15 mouse cellular contexts compared by ENCODE assay signal in genomic region chr14:92622953-92623352, GRCm38 (mm10).
DNase-seq lines count a peak whose midpoint lies in the region.
"Had no signal": no experiment of that assay in that cellular context is flagged by ENCODE, and none has a peak within 500 bp of the region (broad histone marks: within the 10 kb centered on the region; RNA-seq: fewer than 3 reads in every experiment).

No protein-coding gene starts in this region.

- DNase-seq in ES-CJ7 (ENCODE audit: low read depth, low spot score) (peak; percentile 87), R1 (ENCODE audit: low read depth, low spot score) (peak; percentile 69), ZHBTc4 (ENCODE audit: low read depth, low spot score) (peak; percentile 26)
- no peak for DNase-seq in spleen, adult 18-20 months
- DNase-seq in frontal cortex, postnatal 25 days (ENCODE audit: low spot score in 2 of 2) = no peak
- no peak for DNase-seq in cerebellum, postnatal 14 days
- DNase-seq: adrenal gland, adult 2 months; adrenal gland, postnatal 10 days; adrenal gland, postnatal 25 days; cerebellum, adult 11 months; cerebellum, adult 18-20 months; cerebellum, adult 8-10 months; cerebellum, adult 9-11 months; cerebellum, postnatal 25 days; forebrain, postnatal 0 days had no signal

Comparison
In these comparisons a context has a peak if more than half of its experiments do, and no peak if none do; other contexts are left out.
1. DNase-seq: peak in ES-CJ7 (single experiment), R1 (single experiment) and ZHBTc4 (single experiment); none in spleen, adult 18-20 months (0 of 2), frontal cortex, postnatal 25 days (0 of 2) and cerebellum, postnatal 14 days (0 of 2).